Mouse (Mus musculus) testis, postnatal 14 days (tissue): Measurements from ENCODE around the gene Trim15.

Source experiments
- DNase-seq: peaks from one replicate; pipeline ENCODE4 v3.0.0; 2021; ENCODE audit warnings: low spot score

The Trim15 gene

DNA sequence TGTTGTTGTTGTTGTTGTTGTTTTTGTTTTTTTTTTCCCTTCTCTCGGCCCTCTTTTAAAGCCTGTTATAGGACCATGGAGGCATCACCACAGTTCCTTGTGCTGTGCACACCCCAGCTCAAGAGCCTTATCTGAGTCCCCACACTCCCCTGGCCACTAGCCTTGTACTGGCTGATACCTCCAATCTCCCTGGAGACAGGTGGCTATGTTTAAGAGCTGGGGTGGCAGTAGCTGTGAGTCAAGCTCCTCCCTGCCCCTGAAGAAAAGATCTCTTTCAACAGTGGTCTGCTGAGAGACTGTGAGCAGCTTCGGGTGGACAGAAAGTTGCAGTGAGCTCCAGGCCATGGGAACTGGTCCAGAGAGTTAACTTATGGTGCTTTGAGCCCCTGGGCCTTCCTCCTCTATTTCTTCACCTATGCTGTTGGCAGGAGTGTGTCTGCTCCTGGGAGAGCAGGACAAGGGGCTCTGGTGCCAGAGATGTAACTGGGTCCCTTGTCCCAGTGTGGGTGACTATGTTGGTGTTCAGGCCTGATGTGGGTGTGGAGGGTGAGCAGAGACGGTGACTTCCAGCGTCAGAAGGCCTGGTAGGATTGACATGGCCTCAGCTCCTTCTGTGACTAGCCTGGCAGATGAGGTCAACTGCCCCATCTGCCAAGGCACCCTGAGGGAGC lies 2.4 kb upstream of the Trim15 start, which contains the start of gene Trim10:
TSS of gene Trim10 (plus strand) at position 291 of the 671 bp plus-strand sequence.
- DNase-seq = no peak

GRCm38 (mm10) chr17:36868836-36869235 lies 1.8 kb upstream of the Trim15 start:
- DNase-seq = no peak

DNA sequence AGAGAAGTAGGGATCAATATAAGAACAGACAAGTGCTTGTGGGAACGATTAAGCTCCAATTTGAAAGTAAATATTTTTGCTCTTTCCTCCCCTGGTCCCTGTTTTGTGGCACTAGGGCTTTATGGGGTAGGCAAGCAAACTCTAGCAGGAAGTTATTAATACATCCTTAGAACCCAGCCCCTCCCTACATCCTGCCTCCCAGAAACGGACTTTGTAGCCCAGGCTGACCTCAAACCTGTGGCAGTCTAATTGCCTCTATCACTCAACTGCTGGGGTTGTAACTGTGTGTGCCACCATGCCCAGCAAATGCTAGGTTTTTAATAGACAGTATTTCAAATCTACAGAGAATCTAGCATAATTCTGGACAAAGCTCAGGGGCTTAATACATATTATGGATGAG lies 5.3 kb downstream of the Trim15 start:
- no peak for DNase-seq

- no peak for DNase-seq
These were observed 8.8 kb downstream of the Trim15 start for GRCm38 (mm10) chr17:36858181-36858580.

DNA sequence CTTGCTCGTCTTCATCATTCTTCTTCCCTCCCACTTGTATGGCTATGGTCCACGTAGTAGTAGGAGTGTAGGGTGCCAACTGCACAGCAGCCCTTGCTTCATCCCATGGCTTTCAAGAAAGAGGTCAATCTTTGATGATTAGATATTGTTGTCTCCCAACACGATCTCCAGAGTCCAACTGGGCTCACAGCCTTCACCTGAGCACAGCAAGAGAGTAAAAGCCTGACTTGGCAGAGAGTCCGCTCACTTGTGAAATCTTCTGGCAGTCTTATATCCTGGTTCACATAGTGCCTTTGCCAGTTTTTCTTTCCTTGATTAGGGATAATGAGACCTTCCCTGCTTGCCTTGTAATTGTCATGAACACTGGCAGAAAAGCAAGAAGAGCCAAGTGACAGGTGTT lies 10.8 kb downstream of the Trim15 start:
- DNase-seq = no peak

DNA sequence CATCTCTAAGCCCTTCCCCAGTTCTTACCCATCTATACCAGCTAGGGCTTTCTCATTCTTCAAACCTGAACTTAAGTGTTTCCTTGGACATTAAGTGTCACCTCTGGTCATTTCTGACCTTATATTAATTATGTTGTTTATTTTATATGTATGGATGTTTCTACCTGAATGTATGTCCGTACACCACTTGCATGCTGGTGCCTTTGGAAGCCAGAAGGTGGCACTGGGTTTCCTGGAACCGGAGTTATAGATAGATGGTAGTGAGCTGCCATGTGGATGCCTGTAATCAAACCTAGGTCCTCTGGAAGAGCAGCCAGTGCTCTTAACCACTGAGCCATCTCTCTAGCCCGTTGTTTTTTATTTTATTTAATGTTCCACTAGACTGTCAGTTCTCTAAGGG lies 11.5 kb downstream of the Trim15 start:
- no peak for DNase-seq

DNA sequence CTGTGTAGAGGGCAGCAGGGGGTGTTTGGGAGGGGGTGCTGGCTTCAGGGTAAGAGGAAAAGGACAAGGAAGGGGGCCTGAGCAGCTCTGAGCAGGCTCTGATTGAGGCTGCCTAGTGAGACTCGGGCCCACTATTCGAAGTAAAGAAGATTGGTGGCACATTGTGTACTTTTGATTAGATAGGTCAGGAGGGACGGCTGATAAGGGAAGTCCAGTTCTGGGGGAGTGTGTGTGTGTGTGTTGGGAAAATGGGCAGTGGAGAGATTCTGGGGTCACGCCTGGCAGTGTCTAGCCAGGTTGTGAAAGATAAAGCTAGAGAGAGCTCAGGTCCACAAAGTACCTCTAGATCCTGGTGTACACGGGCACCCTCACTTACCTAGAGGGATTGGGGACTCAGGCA lies 15.4 kb downstream of the Trim15 start:
- peak; percentile 73 for DNase-seq

GRCm38 (mm10) chr17:36851200-36851599 lies 15.8 kb downstream of the Trim15 start:
- no peak for DNase-seq

DNA sequence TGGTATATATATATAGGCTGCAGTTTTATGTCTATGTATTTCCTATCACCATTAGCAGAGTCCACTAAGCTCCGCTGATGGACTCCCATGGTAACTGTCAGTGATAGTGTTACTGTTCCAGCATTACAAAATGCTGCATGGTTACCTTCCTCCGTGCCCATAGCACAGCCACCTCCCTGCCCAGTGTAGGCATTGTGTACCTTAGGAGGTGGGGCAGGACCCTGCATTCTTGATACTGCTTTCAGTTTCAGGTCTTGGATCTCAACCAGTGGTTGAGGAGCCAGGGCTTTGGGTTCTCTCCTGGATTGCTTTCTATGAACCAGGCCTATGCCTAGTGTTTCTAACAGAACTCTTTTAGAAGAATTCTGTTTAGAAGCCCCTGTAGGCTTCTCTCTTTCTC lies 17.0 kb downstream of the Trim15 start:
- DNase-seq = no peak

DNA sequence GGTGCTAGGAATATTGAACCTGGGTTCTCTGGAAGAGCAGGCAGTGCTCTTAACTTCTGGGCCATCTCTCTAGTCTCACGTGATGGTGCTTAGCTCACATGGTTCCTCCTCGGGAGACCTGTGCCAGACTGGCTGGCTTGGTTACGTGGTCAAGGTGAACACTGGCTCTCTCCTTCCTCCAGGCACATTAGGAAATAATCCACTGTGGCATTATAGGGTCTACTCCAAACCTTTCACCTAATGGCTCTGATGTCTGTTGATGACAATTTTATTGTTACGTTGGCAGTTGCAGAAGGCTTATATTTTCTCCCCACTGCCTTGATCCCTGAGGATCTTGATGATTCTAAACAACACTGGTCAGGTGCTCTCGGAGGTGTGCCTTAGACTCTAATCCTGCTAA lies 18.1 kb downstream of the Trim15 start:
- no peak for DNase-seq

GRCm38 (mm10) chr17:36844725-36845124 lies 22.3 kb downstream of the Trim15 start:
- peak; percentile 79 for DNase-seq

DNA sequence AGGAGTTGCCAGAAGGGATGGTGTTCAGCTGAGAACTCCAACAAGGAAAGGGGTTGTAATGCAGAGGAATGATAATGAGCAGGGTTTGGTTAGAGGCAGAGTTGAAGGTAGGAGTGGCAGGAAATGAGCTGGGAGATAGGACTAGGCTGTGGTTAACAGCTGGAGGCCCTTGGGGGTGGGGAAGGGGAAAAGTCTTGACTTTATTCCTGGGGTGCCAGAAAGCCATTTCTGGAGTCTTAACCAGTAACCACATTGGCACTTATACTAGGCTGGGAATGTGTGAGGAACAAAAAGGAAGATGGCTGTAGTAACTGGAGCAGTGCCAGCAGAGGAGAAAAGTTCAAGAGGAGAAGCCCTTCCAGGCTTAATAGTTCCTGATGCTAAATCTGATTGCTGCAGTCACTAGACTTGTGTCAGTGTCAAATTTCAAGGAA lies 22.7 kb downstream of the Trim15 start:
- peak; percentile 25 for DNase-seq

- DNase-seq = no peak
These were observed 23.3 kb downstream of the Trim15 start for GRCm38 (mm10) chr17:36843696-36844095.

DNA sequence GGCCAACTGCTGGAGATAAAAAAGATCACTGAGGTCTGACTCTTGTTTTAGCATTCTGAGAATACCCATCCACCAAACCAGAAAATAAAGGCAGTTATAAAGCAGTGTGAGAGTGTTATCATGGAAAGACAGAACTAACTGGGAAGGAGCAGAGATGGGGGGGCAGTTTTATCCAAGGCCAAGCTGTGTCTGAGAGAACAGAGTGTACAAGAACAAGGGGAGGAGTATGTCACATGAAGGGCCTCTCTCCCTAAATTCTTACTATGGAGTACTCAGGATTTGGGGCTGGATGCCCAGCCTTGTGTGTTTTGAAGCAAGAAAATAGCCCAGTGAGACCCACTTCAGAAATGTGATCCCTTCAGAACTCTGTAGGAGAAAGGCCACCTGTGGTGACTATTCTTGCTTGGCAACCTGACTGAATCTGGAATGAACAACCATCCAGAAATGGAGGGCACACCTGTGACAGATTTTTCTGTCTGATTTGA lies 26.0 kb downstream of the Trim15 start:
- DNase-seq = peak; percentile 81

GRCm38 (mm10) chr17:36839931-36840330 lies 27.1 kb downstream of the Trim15 start:
- no peak for DNase-seq

DNA sequence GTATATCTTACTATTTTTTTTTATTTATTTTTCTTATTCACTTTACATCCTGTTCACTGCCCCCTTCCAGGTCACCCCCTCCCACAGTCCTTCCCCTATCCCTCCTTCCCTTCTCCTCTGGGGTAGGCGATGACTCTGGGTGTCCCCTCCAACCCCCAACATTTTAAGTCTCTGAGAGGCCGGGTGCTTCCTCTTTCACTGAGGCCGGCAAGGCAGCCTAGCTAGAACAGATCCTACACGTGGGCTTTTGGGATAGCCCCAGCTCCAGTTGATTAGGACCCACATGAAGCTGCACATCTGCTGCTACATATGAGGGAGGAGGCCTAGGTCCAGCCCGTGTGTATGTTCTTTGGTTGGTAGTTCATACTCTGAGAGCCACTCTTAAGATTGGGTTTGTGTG lies 28.0 kb downstream of the Trim15 start:
- DNase-seq = no peak

DNA sequence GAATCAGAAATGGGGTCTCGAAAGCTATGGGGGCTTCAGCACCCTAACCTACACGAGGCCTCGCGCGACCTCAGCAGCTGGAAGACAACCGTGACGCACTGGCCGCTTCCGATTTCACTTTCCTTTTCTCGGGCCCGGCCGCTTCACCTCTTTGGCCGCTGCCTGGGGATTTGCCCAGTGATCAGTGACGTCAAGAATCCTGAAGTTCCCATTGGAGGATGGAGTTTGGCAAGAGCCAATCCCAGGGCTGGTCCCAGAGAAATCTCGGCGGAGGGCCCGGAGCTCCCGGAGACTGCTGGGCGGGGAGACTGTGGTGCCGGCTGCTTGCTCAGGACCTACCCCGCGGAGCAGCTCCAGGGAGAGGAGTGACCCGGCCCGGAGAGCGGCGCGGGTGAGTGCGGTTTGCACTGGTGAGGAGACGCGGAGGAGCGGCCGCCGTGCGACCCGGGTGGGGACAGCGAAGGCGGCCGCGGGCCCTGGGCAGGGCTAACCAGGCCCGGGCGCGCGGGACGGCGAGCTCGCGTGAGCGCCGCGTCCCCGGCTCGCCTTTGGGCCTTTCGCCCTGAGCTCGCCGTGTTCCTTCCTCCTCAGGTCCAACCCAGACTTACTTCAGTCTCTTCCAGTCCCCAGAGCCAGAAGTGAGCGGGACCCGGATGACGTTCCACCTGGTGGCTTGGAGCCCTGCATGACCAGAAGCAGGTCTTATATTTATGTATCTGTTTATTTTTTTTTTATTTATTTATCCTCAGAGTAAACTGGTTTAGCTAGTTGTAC lies 29.9 kb downstream of the Trim15 start, which contains the start of gene Trim26:
TSS of gene Trim26 (plus strand) at position 261 of the 774 bp plus-strand sequence.
- peak; percentile 97 for DNase-seq

DNA sequence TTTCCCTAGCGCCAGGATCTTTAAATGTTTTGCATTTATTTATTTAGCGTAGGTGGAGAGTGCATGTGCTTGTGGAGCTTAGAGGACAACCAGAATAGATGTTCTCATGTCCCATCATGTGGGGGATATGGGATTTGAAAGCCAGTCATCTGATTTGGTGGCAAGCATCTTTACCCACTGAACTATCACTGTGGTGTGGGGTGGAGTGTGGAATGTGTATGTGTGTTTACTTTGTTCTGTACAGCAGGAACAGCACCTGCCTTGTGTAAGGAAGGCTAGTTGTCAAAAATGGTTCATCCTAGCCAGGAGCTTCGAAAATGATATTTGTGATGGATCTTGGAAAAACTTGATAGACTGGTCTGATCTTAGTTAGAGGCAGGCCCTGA lies 30.6 kb downstream of the Trim15 start:
- DNase-seq = no peak

DNA sequence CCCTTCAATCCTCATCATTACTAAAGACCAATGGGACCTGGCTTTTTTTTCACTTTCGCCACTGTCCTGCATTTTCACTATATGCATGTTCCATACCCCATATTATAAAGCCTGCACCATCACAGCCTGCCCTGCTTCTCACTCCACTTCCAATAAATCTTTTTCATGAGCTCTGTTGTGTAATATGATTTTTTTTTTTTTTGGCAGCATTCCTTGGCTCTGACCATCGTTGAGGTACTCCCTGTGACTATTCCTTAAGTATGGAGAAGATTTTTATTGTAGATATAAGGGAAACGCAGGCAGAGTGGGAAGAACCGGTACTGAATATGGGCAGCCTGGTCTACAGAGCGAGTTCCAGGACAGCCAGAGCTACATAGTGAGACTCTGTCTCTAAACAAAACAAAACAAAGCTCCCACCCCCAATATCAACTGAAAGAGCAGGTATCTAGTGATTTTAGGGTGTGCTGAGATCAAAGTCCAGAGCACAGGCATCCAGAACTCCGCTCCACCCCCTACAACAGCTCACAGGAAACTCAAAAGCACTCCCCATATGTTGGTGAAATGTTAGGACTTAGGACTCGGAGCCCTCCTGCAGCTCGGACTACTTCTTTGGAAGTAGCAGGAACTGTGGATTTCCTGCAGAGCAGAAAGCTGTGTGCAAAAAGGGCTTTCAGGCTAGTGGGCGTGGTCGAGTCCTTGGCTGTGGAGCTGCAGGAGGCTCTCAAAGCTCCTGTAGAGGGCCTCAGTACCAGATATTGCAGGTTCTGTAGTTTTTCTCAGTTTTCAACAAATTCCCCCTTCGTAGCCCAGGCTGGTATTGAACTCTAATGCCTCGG lies 31.2 kb downstream of the Trim15 start:
- peak; percentile 74 for DNase-seq

DNA sequence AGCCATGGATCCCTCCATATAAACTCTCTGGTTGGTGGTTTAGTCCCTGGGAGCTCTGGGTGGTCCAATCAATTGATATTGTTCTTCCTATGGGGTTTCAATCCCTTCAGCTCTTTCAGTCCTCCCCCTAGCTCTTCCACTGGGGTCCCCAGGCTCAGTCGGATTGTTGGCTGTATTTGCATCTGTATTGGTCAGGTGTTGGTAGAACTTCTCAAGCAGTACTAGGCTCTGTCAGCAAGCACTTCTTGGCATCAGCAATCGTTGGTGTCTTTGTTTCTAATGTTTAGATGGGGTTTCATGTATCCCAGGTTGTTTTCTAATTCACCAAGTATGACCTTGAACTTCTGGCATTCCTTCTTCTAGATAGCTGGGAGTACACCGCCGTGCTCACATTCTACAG lies 34.3 kb downstream of the Trim15 start:
- no peak for DNase-seq

- no peak for DNase-seq
These were observed 36.5 kb downstream of the Trim15 start for GRCm38 (mm10) chr17:36830470-36830869.

DNA sequence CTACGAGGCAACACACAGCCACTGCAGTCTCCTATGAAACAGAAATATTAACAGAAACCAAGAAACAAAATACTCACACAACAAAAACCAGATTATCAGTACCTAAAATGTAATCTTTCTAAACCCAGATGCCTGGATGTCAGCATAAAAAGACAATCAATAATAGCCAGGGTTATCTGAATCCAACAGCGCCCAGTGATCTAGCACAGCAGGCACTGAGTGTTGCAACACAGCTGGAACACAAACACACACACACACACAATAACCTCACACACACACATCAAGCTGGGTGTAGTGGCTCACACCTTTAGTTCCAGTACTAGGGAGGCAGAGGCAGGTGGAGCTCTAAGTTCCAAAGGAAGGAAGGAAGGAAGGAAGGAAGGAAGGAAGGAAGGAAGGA lies 38.5 kb downstream of the Trim15 start:
- no peak for DNase-seq
